Mouse (Mus musculus) T-helper 1 cell (primary cell): ENCODE results near the gene Syt16.

Experiments used
- in situ Hi-C: fragments of 300-600 bp; cut with MboI, MseI; formaldehyde crosslinking; loops from one replicate; pipeline ENCODE4 v1.15.1; 2025; ENCODE audit warnings: high pct_unique_total_duplicates

Gene Syt16

GRCm38 (mm10) chr12:74094701-74095100 lies 97.2 kb downstream of the Syt16 start:
- in situ Hi-C loops = no loop called here

DNA sequence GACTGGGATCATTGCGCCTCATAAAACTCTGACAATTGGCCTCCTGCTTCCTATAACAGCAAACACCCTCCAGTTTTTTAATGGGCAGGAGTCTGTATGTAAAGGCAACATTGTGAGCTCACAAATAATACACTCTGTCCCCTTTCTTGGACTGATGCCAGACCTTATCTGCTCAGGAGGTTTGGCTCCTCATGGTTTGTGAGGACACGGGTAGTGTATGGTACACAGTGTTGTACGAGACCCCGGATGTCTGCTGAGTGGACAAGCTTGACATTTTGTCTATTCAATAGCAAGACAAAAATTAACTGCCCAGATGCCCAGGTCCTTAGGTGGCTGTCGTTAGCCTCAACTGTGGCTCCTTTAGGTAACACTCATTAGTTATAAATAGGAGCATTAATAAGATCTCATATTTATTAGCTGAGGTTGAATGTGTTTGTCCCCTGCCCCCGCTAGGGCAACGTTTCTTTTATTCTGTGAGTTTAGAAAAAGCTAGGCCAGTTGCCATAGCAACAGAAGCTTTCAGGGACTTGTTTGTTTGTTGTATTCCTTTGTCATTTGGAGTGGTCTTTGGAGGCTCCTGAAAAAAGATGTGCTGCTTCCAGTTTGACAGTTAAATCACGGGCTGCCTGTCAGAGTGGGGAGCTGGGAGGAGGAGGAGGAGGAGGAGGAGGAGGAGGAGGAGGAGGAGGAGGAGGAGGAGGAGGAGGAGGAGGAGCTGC lies 101.3 kb downstream of the Syt16 start:
- in situ Hi-C loops = no loop called here

DNA sequence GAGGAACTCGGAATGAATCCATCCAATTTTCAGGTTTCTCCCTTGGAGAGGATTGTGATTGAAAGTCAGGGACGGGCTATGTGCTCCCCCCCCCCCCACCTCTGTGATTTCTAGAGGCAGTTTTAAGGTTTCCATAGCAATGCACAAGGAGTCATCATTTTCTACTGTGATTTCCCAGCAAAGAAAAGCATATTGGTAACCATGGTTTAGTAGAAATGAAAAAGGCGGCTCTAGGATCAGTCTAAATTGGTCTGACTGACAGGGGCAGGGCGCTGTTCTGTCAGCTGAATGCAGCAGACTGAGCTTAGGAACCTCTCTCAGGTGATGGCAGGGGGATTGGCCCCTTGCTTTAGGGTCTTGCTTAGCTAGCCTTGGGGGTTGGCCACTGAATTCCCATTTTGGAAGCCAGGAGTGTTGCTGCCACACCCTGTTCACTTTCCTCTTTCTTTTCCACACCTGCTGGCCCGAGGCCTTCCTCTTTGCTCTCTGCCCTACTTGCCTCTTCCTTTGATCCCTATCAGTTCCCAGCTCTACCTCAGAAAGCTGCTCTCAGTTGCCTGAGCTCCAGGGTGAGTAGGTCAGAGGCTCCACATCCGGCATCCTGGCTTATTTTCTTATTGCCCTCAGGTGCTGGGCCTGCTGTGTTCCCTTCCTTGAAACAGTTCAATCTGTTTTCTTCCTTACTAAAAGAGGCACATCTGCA lies 108.5 kb downstream of the Syt16 start:
- in situ Hi-C loops = no loop called here

- in situ Hi-C loops = no loop called here
Observed at GRCm38 (mm10) chr12:74108663-74109081, 111.2 kb downstream of the Syt16 start.

DNA sequence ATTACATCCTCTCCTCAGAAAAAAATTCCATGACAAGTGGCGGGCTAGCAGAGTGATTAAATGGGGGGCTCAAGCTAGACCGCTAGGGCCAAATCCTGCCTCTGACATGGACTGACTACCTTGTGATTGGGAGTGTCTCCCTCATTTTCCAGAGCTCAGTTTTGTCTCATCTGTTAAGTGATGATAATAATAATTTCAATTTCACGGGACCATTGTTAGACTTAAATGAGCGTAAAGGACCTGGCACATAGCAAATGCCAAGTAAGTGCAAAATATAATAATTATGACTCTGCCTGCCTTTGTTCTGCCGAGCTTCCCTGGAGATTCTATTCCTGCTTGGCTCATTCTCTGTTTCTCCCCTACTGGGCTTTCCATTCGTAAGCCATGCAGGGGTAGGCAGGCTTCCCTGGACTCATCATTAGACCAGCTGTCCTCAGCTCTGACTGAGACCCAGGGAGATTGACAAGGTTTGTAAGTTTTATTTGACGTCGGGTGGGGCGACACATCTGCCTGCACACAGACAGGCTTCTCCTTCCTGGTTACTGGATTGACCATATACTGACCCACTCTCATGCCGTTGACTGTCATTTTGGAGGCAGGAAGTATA lies 112.1 kb downstream of the Syt16 start:
- in situ Hi-C loops = no loop called here

DNA sequence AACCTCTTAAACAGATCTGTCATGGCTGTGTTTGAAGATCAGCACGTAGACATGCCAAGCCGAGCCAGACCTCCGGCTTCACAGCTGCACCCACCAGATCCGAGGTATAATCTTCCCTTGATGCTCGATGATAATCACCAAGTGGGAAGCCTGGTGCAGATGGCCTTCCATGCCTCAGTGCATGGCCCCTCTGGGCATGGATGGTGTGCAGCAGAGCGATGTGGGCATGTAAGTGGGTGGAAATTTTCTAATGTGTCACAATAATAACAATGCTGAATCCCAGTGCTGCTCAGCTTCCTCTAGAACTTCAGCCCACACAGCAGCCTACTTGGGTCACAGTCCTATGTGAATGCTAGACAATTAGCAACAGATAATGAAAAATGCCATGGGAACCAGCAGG lies 119.4 kb downstream of the Syt16 start:
- in situ Hi-C loops = no loop called here

DNA sequence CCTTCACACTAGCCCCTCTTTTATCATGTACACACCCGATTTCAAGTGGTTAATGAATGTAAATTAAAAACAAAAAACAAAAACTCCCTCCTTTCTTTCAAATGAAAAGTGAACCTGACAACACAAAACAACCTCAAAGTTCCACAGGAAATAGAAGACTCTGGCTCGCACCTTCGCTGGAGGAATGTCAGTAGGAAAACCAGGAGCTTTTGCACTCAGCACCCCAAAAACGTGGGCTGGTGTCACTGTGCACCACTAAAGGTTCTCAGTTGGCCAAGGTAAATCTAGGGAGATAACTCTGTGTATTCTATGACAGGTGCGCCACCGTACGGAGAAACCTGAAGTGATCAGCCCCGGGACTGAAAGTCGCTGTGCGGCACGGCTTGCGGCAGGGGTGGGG lies 128.3 kb downstream of the Syt16 start:
- in situ Hi-C loops = no loop called here

GRCm38 (mm10) chr12:74128229-74128628 lies 130.8 kb downstream of the Syt16 start:
- in situ Hi-C loops = no loop called here

GRCm38 (mm10) chr12:74131790-74132189 lies 134.3 kb downstream of the Syt16 start:
- in situ Hi-C loops = no loop called here

DNA sequence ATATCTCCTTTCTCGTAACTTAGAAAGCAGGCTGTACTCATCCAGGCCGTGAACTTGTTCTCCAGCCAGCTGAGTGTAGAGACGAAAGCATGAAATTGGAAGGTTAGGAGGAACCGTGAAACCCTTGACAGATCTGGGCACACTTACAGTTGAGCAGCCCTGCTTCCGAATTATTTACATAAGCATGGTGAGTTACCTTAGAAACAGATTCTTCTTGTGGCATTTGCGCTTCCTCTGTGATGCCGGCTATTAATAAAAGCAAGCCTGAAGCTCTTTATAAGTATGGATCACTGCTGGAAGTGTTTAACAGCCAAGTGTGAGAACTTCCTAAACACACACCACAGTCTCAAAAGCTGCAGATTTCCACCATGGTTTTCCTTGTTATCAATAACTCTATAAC lies 144.7 kb downstream of the Syt16 start:
- in situ Hi-C loops = no loop called here

- in situ Hi-C loops = no loop called here
Observed at GRCm38 (mm10) chr12:74144385-74144784, 146.9 kb downstream of the Syt16 start.

GRCm38 (mm10) chr12:74160791-74161190 lies 163.3 kb downstream of the Syt16 start:
- in situ Hi-C loops = loop anchor here (10.0 kb wide), 1 partner anchor 784 kb away; no protein-coding TSS in a partner anchor

DNA sequence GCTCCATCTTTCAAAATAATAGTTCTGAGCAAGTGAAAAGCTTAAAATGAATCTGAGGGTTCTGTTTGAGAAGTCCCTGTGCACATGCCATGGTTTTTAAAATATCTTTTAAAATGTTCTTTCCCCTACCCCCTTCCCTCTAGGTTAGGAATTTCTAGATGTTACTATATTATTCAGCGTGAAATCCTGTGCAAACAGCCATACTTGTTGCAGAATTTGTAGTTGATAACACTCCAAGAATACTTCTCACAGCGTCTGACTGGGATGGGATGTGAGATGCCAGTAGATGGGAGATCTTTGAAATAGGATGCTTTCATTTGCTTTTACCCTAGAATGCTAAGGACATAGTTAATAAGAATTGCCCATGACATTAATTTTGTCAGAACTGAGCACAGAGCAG lies 165.6 kb downstream of the Syt16 start:
- in situ Hi-C loops = loop anchor here (10.0 kb wide), 1 partner anchor 782 kb away; no protein-coding TSS in a partner anchor

GRCm38 (mm10) chr12:74171257-74171656 lies 173.8 kb downstream of the Syt16 start:
- in situ Hi-C loops = no loop called here

- in situ Hi-C loops = no loop called here
Observed at GRCm38 (mm10) chr12:74173902-74174301, 176.4 kb downstream of the Syt16 start.

DNA sequence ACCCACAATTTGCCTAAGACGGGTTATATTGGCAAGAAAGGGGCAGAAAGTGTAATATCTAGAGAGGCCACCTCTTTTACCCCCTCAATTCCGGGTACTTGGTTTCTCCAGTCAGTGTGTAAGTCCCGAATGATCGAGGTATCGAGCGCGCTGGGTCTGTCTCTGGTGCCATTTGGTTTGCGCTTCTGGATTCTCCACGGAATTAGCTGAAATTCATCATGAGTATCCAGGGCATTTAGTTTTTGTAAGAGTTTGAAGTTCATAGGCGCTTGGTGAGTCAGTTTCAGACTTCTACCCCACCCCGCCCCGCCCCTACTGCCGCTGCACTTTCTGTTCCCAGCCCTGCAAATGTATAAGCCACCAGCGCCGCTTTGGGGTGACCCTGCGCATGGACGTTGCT lies 187.1 kb downstream of the Syt16 start:
- in situ Hi-C loops = no loop called here

- in situ Hi-C loops = no loop called here
Observed at GRCm38 (mm10) chr12:74188243-74188785, 190.9 kb downstream of the Syt16 start.

DNA sequence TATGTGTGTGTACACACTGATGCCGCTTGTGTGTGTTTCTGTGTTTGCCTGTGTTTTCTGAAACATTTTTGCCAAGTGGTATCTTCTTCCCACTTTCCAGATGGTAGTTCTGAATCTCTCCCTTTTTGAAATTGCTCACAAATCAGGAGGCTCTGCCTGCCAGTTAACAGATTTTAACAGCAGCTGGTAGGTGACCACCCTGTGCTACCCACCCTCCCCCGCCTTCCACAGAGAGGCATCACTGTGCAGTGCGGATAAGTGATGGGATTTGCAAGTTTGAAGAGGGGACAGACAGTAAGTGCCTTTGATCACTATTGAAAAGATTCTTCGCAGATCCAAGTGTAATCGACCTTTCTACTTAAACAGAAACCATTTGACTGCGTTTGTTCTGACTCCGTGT lies 191.4 kb downstream of the Syt16 start:
- in situ Hi-C loops = no loop called here

DNA sequence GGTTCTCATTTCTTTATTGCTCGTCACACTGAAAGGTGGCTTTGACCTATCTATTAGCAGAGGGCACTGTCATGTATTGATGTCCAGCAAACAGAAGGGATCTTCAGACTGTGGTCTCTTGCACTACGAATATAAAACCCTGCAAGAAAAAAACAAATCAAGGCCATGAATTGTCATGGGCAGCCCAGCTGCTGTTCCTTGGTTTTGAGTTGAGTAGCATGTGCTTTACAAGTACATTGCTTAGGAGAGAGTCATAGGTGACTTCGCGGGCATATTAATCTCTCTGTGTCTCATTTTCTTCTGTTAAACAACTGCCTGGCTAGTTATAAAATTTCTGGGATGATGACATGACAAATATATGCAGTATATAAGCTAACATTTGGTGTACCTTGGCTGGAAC lies 192.4 kb downstream of the Syt16 start:
- in situ Hi-C loops = no loop called here

GRCm38 (mm10) chr12:74190297-74190696 lies 192.8 kb downstream of the Syt16 start:
- in situ Hi-C loops = no loop called here

DNA sequence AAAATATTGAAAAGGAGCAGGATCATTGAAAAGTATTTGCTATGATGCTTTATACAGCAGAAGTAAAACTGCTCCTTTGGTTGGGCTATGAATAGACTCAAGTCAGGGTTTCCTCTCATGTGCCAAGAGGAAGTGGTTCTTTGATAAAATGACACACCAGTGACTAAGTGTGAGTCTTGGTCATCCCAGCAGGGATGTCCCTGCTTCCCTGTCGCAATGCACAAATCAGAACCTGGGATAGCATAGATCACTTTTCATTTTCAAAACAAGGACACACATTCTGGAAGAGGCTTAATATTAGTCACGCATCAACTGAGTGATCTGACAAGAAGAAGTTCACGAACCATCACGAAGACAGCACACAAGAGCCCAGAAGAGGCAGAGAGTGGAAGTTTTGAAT lies 195.1 kb downstream of the Syt16 start:
- in situ Hi-C loops = no loop called here

- in situ Hi-C loops = no loop called here
Observed at GRCm38 (mm10) chr12:74201410-74201809, 203.9 kb downstream of the Syt16 start.
